Mouse (Mus musculus) embryonic facial prominence, embryonic 11.5 days (tissue): Measurements from ENCODE around the gene Agt. TPM values are rescaled to one million over a fixed set of nuclear protein-coding genes. Genes with fewer than 3 reads are reported as not detected.

ENCODE experiments used
- ATAC-seq: fragments of 200-750 bp; cut with Nextera tagmentation; replicated peaks from 2 replicates; pipeline ENCODE4 v1.8.0; 2017; ENCODE audit warnings: low read depth; ENCODE audit not compliant: insufficient number of reproducible peaks, low FRiP score, low TSS enrichment
- DNase-seq: peaks from one replicate; pipeline ENCODE4 v3.0.0-alpha.2; 2015; ENCODE audit warnings: low spot score
- H3K27ac ChIP-seq: fragments of 300-500 bp; sonication (generic); replicated peaks from 2 replicates; pipeline ENCODE4 v1.5.1; 2014; ENCODE audit warnings: mild to moderate bottlenecking, low read depth, low read length, control low read depth
- H3K27me3 ChIP-seq: fragments of 300-500 bp; sonication (generic); 2 replicates; pipeline ENCODE4 v1.6.1; 2014; ENCODE audit warnings: mild to moderate bottlenecking, low read length, moderate library complexity, mixed read lengths; ENCODE audit not compliant: control insufficient read depth, insufficient read depth
- H3K36me3 ChIP-seq: fragments of 300-500 bp; sonication (generic); replicated peaks from 2 replicates; pipeline ENCODE4 v1.6.1; 2014; ENCODE audit warnings: low read depth, mild to moderate bottlenecking, low read length, moderate library complexity, mixed read lengths; ENCODE audit not compliant: control insufficient read depth, insufficient read depth
- H3K4me1 ChIP-seq: fragments of 300-500 bp; sonication (generic); 2 replicates; pipeline ENCODE4 v1.6.1; 2014; ENCODE audit warnings: low read length, mixed read lengths; ENCODE audit not compliant: control insufficient read depth, insufficient read depth
- H3K4me2 ChIP-seq: fragments of 300-500 bp; sonication (generic); 2 replicates; pipeline ENCODE4 v1.6.1; 2014; ENCODE audit warnings: low read depth, mild to moderate bottlenecking, control low read depth, low read length, moderate library complexity
- H3K4me3 ChIP-seq: fragments of 300-500 bp; sonication (generic); 2 replicates; pipeline ENCODE4 v1.5.1; 2014; ENCODE audit warnings: low read depth, low read length, control low read depth
- H3K9ac ChIP-seq: fragments of 300-500 bp; sonication (generic); replicated peaks from 2 replicates; pipeline ENCODE4 v1.6.1; 2014; ENCODE audit warnings: mild to moderate bottlenecking, control low read depth, low read length
- H3K9me3 ChIP-seq: fragments of 300-500 bp; sonication (generic); replicated peaks from 2 replicates; pipeline ENCODE4 v1.6.1; 2016; ENCODE audit warnings: mild to moderate bottlenecking, low read length, inconsistent platforms, mixed read lengths; ENCODE audit not compliant: control insufficient read depth
- whole genome bisulfite sequencing: fragments of 180-500 bp; shearing (Covaris S2); extraction: QIAGEN DNeasy Blood & Tissue Kit; methylation state at CpG from one replicate; pipeline ENCODE4 v1.1.7; 2014; 5-methylcytosine and 5-hydroxymethylcytosine counted together
- polyA plus RNA-seq: library from polyadenylated mRNA; unstranded; fragments of >200 nt; fragmentation: Nextera tagmentation; extraction: Ambion mirVana; gene quantifications from 2 replicates; pipeline ENCODE4 v1.2.1, GENCODE M21; 2014

Agt gene
- polyA plus RNA-seq, 1 experiment from 2014 or later: not detected

- H3K9ac ChIP-seq: no peak overlapping the region
- H3K4me1 ChIP-seq: no peaks in the 10 kb centered on the region
- H3K4me2 ChIP-seq: no peak overlapping the region
- H3K27ac ChIP-seq: no peak overlapping the region
- no peak overlapping the region for H3K4me3 ChIP-seq
- WGBS: 87% methylated on average over 11 of the region's 11 CpGs
- DNase-seq (no peak), ATAC-seq (no peak)
- peaks cover 9% of the 10 kb centered on the region for H3K36me3 ChIP-seq
- no peaks in the 10 kb centered on the region for H3K27me3 ChIP-seq
- H3K9me3 ChIP-seq: no peaks in the 10 kb centered on the region
Observed at GRCm38 (mm10) chr8:124547269-124547668, 22.2 kb downstream of the Agt start.

DNA sequence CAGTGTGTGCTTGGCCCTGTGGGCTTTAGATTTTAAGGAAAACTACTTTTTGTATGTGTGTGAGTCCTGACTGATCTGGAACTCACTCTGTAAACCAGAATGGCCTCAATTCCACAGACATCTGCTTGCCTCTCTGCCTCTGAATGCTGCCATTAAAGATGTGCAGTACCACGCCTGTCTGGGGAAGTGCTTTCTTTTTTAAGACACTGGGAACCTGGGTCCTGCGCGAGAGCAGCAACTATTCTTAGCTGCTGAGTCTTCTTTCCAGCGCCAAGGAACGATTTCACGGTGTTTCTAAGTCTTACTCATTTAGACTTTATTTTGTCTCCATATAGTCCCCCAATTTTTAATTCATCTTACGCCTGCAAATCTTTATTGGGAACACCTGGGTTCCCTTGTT, 22.7 kb downstream of the Agt start:
- peaks cover 11% of the 10 kb centered on the region for H3K36me3 ChIP-seq
- no peak for DNase-seq
- H3K27ac ChIP-seq: no peak overlapping the region
- H3K9me3 ChIP-seq: no peaks in the 10 kb centered on the region
- ATAC-seq: no peak
- WGBS: 95% methylated on average over 7 of the region's 7 CpGs
- H3K4me3 ChIP-seq: no peak overlapping the region
- no peak overlapping the region for H3K4me2 ChIP-seq
- no peaks in the 10 kb centered on the region for H3K27me3 ChIP-seq
- no peaks in the 10 kb centered on the region for H3K4me1 ChIP-seq
- no peak overlapping the region for H3K9ac ChIP-seq

GRCm38 (mm10) chr8:124546371-124546770, 23.1 kb downstream of the Agt start:
- Histone ChIP-seq H3K9me3 (no peaks in the 10 kb centered on the region), H3K36me3 (peaks cover 11% of the 10 kb centered on the region), H3K4me1 (no peaks in the 10 kb centered on the region), H3K4me3 (no peak overlapping the region), H3K9ac (no peak overlapping the region), H3K27ac (no peak overlapping the region), H3K4me2 (no peak overlapping the region), H3K27me3 (no peaks in the 10 kb centered on the region)
- ATAC-seq (no peak), DNase-seq (no peak)
- WGBS: 93% methylated on average over 6 of the region's 6 CpGs

- no peak overlapping the region for H3K27ac ChIP-seq
- DNase-seq (no peak), ATAC-seq (no peak)
- WGBS: 94% methylated on average over 5 of the region's 5 CpGs
- no peak overlapping the region for H3K4me2 ChIP-seq
- no peak overlapping the region for H3K9ac ChIP-seq
- no peaks in the 10 kb centered on the region for H3K27me3 ChIP-seq
- no peaks in the 10 kb centered on the region for H3K9me3 ChIP-seq
- H3K4me3 ChIP-seq: no peak overlapping the region
- no peaks in the 10 kb centered on the region for H3K4me1 ChIP-seq
- H3K36me3 ChIP-seq: peaks cover 6% of the 10 kb centered on the region; the same call in 1 of the 2 replicates
Observed at GRCm38 (mm10) chr8:124543272-124543671, 26.2 kb downstream of the Agt start.

GRCm38 (mm10) chr8:124542001-124542400, 27.5 kb downstream of the Agt start:
- H3K4me2 ChIP-seq: no peak overlapping the region
- no peak for ATAC-seq

DNA sequence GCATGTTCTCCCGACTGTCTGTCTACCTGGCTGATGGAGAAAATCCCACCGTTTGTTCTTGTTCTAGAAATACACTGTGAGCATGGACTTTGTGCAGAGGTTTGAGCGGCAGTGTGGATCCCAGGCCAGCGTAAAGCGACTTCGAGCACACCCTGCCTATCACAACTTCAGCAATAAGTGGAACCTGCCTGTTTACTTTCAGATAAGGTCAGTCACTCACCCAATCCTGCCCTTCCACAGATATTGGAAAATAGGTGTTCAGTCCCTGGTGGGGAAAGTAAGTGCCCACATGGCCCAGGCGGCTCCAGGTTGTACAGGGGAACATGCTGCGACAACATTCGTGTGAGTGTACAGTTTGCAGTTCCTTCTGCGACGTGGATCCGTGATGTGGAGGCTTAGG, 28.6 kb downstream of the Agt start:
- WGBS: 93% methylated on average over 12 of the region's 12 CpGs

More at GRCm38 (mm10) chr8:124542001-124542400, 27.5 kb downstream of the Agt start:
- no peak for DNase-seq
- H3K27me3 ChIP-seq: no peaks in the 10 kb centered on the region
- H3K9me3 ChIP-seq: no peaks in the 10 kb centered on the region
- WGBS: 89% methylated on average over 4 of the region's 4 CpGs
- no peak overlapping the region for H3K27ac ChIP-seq
- no peaks in the 10 kb centered on the region for H3K4me1 ChIP-seq
- H3K9ac ChIP-seq: no peak overlapping the region
- H3K4me3 ChIP-seq: no peak overlapping the region
- peaks cover 6% of the 10 kb centered on the region; the same call in 1 of the 2 replicates for H3K36me3 ChIP-seq

GRCm38 (mm10) chr8:124535451-124535850, 34.1 kb downstream of the Agt start:
- Histone ChIP-seq H3K27ac (no peak overlapping the region), H3K9ac (no peak overlapping the region), H3K4me2 (no peak overlapping the region), H3K27me3 (no peaks in the 10 kb centered on the region), H3K4me3 (no peak overlapping the region), H3K4me1 (no peaks in the 10 kb centered on the region), H3K9me3 (no peaks in the 10 kb centered on the region), H3K36me3 (no peaks in the 10 kb centered on the region; the same call in 1 of the 2 replicates)
- ATAC-seq: no peak
- 87% methylated on average over 5 of the region's 5 CpGs for WGBS
- no peak for DNase-seq

More for the DNA sequence above, 28.6 kb downstream of the Agt start:
- H3K9me3 ChIP-seq: no peaks in the 10 kb centered on the region
- peaks cover 2% of the 10 kb centered on the region; the same call in 1 of the 2 replicates for H3K36me3 ChIP-seq
- no peak for DNase-seq
- H3K4me3 ChIP-seq: no peak overlapping the region
- no peaks in the 10 kb centered on the region for H3K27me3 ChIP-seq
- H3K27ac ChIP-seq: no peak overlapping the region
- no peak for ATAC-seq
- H3K9ac ChIP-seq: no peak overlapping the region
- no peak overlapping the region for H3K4me2 ChIP-seq
- no peaks in the 10 kb centered on the region for H3K4me1 ChIP-seq

GRCm38 (mm10) chr8:124532626-124533025, 36.9 kb downstream of the Agt start:
- H3K4me2 ChIP-seq: no peak overlapping the region
- DNase-seq (no peak), ATAC-seq (no peak)
- H3K4me3 ChIP-seq: no peak overlapping the region
- WGBS: 94% methylated on average over 3 of the region's 3 CpGs
- no peak overlapping the region for H3K9ac ChIP-seq
- H3K27me3 ChIP-seq: no peaks in the 10 kb centered on the region
- no peak overlapping the region for H3K27ac ChIP-seq
- no peaks in the 10 kb centered on the region; the same call in 1 of the 2 replicates for H3K36me3 ChIP-seq
- H3K9me3 ChIP-seq: no peaks in the 10 kb centered on the region
- H3K4me1 ChIP-seq: no peaks in the 10 kb centered on the region
